Mouse (Mus musculus) T-helper 2 cell (primary cell): ENCODE measurements around the gene Ikzf5.
"Not testable (repeated sequence)": the region's sequence is repeated elsewhere in the genome, so short reads cannot be mapped to it uniquely, and the experiment has no call there.

Experiments used
- in situ Hi-C: fragments of 300-600 bp; cut with MboI, MseI; formaldehyde crosslinking; loops from one replicate; pipeline ENCODE4 v1.15.1; 2025; ENCODE audit warnings: high pct_unique_total_duplicates

The Ikzf5 gene

DNA sequence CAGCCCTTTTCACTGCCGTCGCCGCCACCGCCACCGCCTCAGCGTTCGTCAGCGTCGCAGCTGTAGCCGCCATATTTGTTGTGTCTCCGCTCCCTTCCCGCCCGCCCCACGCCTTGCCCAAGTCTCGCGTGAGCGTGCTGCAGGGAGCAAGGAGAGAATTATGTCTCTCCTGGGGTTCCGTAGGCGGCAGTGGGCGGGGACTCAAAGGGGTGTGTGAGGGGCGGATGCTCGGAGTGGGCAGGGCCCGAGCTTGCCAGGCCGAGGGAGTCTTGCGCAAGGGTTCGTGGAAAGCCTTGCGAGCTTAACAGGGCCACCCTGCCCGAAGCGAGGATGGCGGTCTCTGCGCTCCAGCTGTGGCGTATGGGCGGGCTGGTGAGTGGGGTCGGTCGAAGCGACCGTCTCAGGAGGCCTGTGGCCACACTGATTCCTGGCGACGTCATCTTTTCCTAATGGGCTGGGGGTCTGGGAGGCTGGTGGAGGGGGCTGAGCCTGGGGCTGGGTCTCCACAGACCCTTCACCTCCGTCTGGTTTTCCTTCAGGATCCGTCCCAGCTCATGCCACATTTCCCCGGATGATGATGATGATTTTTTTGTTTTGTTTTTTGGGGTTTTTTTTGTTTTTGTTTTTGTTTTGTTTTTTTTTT lies at the start of gene Ikzf5, which contains the start of gene Acadsb:
Ikzf5 (minus strand) TSS at position 106 of the 643 bp plus-strand sequence.
Acadsb (plus strand) TSS at position 186 of the 643 bp plus-strand sequence.
- in situ Hi-C loops = loop anchor here (5.0 kb wide), 1 partner anchor 43 kb away; no protein-coding TSS in a partner anchor

DNA sequence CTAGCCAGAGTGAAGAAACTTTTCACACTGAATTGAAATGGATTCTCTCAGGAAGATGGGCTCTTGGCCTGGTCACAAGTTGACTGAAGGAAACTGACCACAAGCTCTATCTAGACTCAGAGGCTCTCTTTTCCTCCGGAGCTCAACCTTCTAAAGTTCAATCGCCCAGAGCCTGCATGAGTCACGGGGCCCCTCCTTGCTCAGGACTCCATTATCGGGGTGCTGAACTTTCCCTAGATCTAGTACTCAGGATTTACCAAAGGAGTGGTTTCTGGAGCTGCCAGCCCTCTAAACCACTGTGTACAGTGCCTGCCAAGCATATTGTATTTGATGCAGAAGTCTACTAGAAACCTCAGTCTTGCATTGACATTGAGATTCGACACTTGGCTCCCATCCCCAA lies 46.4 kb upstream of the Ikzf5 start:
- in situ Hi-C loops = no loop called here

DNA sequence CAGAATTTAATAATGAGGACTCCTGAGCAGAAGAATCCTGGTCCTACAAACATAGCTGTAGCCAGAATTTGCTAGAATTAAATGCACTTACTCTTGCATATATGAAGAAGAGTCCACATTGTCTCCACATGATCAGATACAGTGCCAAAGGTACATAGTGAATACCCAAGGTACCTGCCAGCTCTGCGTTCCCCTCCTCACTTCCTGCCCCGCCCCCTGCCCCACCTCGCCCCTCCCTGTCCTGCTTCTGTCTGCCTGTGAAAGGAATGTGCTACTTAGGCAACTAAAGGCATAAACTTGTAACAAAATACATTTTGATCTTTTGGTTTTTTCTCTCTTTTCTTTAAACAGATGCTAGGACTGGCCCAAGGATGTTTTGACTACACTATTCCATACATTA lies 26.7 kb upstream of the Ikzf5 start:
- in situ Hi-C loops = no loop called here

DNA sequence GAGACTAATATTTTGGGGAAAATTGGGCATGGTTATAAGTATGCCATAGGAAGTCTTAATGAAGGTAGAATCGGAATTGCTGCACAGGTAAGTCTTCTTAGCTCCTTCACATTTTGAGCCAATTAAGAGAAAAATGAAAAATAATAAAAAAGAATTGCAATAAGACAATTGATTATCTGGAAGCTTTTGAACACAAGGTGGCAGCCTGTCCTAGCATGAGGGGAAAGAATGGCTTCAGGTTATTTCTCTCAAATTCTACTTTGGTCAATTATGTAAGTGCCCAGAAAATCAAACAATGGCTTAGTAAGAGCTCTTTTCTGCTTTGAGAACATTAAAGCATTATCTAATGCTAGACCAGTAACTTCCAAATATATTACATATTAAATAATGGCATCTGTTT lies 24.0 kb upstream of the Ikzf5 start:
- in situ Hi-C loops = no loop called here

DNA sequence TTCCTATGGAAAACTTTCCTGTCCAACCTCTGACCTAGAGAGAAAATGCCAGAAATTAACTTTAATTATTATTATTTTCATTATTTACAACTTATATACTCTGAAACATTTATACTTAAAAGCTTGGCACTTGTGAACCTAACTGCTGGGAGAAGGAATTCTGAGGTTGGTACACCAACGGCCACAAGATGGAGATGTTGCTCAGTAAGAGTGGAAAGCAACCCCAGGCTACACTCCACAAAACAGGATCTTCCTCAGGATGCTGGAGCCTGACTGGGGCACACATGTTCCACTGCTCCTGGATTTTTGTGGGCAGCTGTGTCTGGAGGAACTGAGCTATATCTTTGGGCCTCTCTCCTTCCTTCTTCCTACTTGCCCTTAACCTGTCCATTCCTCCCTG lies 21.9 kb upstream of the Ikzf5 start:
- in situ Hi-C loops = no loop called here

DNA sequence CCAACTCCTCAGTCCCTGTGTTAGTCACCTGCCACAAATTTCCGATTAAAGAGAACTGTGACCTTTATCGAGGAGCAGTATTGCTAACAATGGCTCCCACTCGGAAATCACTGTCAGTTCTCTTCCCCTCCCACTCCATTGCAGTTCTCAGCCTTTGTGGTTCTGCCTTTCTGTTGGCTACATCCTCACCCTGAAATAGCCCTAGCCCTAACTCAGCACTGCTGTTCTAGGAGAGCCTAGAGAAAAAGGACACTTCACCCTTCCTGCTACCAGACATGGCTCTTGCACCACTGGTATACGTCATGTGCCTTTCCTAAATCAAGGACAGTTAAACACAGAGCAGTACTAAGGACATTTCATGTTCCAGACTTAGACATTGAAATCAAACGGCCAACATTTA lies 17.0 kb upstream of the Ikzf5 start:
- in situ Hi-C loops = no loop called here

DNA sequence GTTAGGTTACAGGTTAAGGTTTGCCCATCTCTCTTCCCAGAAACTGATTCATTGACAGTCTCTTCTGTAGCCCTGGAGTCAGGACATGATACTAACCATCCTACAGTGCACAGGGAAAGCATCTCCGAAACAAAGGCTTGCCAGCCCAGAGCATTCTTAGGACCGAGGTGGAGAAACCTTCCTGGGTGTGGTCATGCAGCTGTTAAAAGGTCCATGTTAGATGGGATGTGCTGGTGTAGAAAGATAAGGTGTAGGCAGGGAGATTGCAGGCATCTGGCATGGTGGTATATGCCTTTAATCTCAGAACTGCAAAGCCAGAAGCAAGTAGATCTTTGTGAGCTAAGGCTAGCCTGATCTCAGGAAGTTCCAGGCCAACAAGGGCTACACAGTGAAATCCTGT lies 14.6 kb upstream of the Ikzf5 start:
- in situ Hi-C loops = no loop called here

DNA sequence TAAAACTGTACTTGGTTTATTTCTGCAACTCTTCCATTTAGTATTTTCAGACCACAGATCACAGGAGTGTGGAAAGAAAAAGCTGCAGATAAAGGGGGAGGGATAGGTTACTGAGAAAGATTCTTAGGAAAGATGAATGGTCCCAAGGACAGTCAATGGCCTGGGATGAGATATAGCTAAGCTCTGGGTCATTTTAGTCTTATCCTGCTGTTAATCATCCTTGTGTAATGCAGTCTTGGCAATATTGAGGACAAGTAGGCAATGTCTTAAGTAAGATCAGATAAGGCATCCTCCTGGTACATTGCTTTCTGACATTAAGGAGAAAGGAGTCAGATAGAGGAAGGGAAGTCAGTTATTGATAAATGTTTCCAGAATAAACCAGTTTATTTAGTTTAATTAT lies 7.3 kb upstream of the Ikzf5 start:
- in situ Hi-C loops = no loop called here

DNA sequence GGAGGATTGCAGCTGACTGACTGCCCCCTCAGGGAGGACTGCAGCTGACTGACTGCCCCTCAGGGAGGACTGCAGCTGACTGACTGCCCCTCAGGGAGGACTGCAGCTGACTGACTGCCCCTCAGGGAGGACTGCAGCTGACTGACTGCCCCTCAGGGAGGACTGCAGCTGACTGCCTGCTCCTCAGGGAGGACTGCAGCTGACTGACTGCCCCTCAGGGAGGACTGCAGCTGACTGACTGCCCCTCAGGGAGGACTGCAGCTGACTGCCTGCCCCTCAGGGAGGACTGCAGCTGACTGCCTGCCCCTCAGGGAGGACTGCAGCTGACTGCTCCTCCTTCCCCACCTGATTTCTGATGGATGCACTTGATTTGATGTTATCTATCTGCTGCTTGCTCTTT lies 6.4 kb upstream of the Ikzf5 start:
- in situ Hi-C loops = not testable (repeated sequence)

DNA sequence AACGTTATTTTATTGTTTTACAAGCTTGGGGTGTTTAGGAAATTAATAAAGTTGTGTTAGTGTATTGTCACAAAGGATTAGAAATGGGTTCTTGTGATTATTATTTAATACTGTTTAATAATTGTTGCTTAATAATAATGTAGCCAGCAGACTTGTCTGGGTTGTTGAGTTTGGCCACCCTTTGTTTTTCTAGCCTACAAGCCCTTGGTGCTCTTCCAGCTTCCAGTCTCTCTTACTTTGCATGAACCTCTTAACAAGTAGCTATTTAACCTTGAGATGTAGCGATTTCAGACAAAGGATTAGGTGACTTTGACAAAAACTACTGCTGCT lies 1.6 kb upstream of the Ikzf5 start:
- in situ Hi-C loops = loop anchor here (5.0 kb wide), 1 partner anchor 45 kb away; no protein-coding TSS in a partner anchor

DNA sequence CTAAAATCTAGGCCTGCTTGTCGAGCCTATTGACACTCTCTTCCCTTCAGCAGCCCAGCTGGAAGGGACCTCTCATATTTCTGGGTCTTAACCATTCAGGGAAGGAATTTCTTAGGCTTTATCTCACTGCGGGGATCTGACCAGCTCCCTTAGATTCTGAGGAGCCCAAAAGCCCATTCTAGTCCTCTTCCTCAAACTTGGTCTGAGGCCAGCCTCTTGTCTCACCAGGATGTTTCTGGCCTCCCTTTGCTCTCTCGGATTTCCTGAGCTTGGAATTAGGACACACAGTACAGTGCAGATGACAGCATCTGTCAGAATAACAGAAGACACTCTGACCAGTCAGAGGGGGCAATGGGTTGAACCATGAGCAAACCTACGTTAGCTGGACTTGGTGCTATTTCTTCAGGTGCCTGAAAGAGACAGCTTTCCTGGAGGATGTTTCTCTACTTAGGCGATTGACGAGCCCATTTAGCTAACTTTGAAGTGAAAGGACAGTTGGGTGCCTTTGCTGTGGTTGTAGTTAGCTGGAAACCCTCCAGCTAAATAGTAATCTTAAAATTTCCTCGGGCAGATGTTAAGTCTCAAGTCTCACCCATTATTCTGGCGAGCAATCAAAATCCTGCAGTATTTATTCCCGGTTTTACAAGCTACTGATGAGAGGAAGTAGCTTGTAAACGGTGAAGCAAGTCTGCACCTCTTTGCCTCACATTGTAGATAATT lies 1.1 kb upstream of the Ikzf5 start:
- in situ Hi-C loops = loop anchor here (5.0 kb wide), 1 partner anchor 44 kb away; no protein-coding TSS in a partner anchor

DNA sequence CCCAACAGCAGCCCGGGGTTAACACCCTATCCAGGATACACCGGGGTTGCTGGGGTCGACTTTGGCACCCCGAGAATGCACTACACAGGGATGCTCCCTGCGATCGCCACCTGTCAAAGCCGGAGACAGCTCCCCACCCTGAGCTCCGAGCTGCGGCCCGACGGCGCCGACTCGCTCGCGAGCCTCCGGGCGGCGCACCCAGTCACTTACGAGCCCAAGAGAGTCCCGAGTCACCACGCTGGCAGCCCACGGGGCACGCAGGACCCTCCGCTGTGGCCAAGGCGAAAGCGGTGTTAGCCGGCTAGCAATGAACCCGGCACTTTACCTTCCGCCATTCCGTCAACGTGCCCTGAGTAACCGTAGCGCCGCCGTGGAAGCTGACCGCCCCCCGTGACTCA lies 334 bp downstream of the Ikzf5 start:
- in situ Hi-C loops = loop anchor here (5.0 kb wide), 1 partner anchor 43 kb away; no protein-coding TSS in a partner anchor

DNA sequence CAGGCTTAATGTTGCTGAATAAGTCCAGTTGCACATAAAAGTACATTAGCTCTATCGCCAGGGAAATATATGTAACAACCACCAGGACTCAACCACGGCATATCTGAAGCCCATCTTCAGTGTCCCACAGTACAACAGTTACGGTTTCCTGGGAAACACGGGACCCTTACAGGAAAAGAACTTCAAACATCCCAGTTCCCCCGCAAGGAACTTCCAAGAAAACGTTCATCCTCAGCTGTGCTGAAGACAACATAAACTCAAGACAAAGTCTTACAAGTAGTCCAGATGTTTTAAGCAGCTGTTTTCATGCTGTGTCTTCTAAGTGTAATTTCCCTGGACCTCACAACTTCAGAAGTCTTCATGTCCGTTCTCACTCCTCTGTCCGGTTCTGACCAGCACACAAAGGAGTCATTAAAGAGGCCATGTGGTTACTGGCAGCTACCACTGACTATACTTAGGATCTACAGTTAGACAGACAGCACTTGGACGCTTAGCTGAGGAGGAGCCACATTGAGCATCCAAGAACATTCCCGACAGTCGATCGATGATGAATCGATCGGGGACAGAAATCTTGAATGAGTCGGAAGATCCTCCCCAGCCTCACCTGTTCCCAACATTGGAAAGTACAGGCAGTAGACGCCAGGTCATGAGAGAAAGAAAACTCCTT lies 867 bp downstream of the Ikzf5 start:
- in situ Hi-C loops = no loop called here

DNA sequence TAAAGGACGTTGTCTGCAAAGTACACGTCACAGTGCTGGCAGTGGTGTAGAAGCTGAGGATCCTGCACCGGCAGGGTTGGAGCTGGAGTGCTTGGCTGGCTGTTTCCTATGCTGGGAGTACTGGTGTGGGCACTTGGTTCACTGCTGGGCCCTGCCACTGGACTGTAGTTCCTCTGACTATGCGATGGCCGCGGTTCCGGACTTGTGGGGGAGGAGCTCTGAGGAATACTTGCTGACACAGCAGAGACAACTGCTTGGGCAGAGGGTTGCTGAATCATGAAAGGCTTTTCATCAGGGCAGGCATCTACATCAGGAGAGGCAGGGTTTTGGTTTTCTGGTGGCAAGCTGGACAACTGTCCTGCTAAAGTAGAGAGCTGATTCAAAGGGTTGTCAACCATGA lies 18.6 kb downstream of the Ikzf5 start:
- in situ Hi-C loops = not testable (repeated sequence)

DNA sequence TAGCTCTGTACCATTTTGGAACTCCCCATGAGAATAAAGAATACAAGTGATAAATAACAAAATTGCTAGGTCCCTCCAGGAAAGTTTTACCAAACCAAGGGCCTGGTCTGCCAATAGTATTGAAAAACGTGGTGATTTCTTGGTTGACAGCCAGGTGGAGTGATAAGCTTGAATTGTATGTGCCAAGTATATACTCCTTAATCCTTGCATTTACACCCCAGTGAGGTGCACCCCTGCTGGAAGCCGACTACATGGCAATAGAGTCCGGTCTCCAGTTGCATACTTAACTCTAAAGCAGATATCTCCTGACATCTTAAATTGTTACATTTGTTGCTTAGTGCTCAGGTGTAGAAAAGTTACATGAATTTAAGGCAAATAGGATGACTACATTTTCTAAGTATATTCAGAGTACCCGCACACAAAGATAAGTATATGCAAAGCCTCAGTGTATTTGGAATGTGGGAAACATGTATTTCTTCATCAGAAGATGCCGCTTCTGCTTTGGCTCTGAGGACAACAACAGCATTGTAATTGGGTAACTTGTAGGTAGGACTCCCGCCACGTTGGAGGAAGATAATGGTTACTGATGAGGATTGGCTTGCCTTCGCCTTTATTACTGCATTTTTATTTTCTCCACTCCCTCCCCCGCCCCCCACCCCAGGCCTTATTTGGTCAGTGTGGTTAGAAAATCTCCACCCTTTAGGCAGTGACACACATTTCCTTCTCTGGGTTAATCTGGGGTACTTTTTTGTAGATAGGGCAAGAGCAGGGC lies 38.3 kb downstream of the Ikzf5 start:
- in situ Hi-C loops = loop anchor here (25.0 kb wide), 1 partner anchor 835 kb away; no protein-coding TSS in a partner anchor

DNA sequence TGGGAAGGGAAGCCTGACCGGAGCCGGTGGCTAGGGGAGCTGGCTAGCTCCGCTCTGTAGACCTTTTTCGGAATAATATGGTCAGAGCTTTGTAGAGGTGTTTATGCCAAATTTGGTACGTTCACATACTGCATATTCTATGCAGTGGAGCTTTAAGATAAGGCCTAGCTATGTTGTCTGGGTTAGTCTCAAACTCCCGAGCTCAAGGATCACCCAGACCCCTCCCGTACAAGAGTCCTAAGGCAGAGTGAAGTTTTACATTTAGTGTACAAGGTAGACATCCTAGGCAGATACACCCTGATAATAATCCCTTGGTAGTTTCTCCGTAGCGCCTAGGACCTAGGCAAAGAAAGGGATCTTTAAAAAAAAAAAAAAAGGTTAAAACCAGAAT lies 38.9 kb downstream of the Ikzf5 start:
- in situ Hi-C loops = loop anchor here (25.0 kb wide), 1 partner anchor 834 kb away; no protein-coding TSS in a partner anchor

DNA sequence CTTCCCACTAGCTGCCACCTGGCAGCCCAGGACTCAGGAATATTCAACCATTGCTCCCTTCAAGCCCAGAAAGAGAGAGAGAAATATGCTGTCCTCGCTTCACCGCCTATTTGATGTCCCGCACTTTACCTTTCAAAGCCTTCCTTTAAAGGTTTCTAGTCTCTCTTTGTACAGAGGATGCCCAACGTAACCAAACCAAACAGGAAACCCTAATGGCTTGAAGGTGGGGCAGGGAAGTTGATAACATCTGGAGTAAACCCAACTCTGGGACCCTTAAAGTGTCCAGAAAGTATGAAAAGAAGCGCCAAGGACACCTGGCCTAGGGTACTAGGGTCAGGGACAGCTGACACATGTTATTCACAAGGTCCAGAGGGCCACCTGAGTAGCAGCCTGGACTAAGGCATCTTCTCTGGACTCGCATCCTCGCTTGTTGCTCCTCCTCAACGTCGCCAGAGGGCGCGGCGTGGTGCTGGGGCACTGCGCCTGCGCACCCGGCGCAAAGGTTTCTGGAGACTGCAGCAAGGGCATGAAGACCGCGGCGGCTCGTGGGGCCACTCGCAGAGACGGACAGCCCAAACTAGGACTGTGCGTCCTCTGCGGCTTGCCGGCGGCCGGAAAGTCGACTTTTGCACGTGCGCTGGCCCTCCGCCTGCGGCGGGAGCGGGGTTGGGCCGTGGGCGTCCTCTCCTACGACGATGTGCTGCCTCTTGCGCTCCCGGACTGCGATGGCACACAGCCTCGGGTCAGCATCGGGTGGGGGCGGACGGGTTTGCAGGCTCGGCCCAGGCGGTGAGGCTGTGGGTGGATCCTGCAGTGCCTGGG lies 39.5 kb downstream of the Ikzf5 start, which contains the start of gene Pstk:
Pstk (plus strand) TSS at position 494 of the 822 bp plus-strand sequence.
- in situ Hi-C loops = loop anchor here (25.0 kb wide), 1 partner anchor 834 kb away; no protein-coding TSS in a partner anchor

DNA sequence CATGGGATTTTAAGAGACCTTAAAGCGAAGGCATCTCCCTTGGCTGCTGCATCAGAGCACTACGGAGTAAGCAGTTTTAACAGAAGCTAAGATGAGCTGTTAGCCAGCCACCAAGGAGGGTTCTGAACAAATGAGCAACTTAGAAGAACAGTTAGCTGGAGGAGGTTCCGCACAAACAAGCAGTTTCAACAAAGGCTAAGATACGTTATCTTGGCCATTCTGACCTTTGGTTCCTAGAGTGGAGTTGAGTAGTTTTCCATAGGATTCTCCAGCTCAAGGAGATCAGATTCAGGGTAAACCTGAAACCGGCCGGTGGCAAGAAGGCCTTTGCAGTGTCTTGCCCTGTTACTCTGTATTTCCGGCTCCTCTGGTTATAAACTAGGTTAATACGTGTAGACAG lies 46.2 kb downstream of the Ikzf5 start:
- in situ Hi-C loops = loop anchor here (25.0 kb wide), 1 partner anchor 827 kb away; no protein-coding TSS in a partner anchor

DNA sequence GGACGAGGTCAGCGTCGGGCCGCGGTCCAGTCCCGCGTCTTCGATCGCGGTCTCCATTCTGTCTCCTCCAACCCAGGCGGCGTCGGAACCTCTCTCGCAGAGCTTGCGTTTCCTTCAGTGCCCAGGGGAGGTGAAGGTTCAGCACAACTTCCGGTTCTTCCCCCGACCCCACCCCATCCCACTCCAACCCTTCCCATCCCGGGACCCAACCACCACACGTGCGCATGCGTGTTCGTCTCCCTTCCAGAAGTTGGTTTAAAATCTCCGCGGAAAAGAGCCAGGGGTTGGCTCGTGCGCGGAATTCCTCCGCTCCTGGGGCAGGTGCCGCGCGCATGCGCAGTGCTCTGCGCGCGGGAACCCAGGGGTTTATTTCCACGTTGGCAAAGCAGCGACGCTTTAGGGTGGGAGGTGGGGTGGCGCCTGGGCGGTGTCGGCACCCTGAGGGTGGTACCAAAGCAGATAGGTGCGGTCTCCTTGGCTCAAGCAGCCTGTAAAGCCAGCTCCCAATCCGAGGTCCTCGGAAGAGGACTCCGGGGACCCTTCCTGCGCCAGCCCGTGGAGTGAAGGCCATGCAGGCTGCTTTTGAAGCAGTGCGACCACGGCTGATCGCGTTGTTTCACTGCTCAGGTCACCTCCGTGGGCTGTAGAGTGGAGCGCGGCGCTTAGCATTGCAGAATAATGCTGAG lies 47.6 kb downstream of the Ikzf5 start, which contains the start of gene 2310057M21Rik:
2310057M21Rik (minus strand) TSS at position 145 of the 686 bp plus-strand sequence.
- in situ Hi-C loops = loop anchor here (25.0 kb wide), 1 partner anchor 825 kb away; no protein-coding TSS in a partner anchor

DNA sequence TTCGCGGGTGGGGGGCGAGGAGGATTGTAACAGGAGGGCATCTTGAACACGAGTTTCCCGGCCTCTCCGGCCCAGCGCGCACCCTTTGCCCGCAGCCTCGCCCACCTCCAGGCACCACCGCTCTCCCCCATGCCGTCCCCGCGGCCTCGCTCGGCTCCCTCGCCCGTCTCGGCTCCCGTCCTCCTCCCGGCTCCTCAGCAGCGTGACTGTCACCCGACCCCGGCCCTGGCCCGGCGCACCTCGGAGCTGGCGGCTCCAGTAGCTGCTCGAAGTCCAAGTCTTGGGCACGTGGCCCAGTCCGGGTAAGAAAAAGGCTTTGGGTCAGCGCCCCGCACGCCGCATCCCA lies 48.1 kb downstream of the Ikzf5 start:
- in situ Hi-C loops = loop anchor here (25.0 kb wide), 1 partner anchor 825 kb away; no protein-coding TSS in a partner anchor
